Mouse (Mus musculus): Measurements from ENCODE around the gene Gnl1.
"Not testable (repeated sequence)": the region's sequence is repeated elsewhere in the genome, so short reads cannot be mapped to it uniquely, and the experiment has no call there.

Gene Gnl1

GRCm38 (mm10) chr17:35994175-35994878 lies 14.7 kb downstream of the Gnl1 start:
- DNase-seq (ENCODE audit: low read depth, low spot score), result peak; percentile 93

- peak; percentile 46 for DNase-seq (ENCODE audit: low read depth, low spot score)
Measured at GRCm38 (mm10) chr17:35994879-35995240, 15.2 kb downstream of the Gnl1 start.

GRCm38 (mm10) chr17:35996949-35997348 lies 17.3 kb downstream of the Gnl1 start:
- DNase-seq (ENCODE audit: low read depth, low spot score), result peak; percentile 100

GRCm38 (mm10) chr17:35997713-35998510 lies 18.3 kb downstream of the Gnl1 start:
- peak; percentile 66 for DNase-seq (ENCODE audit: low read depth, low spot score)

GRCm38 (mm10) chr17:35998545-35999305 lies 19.1 kb downstream of the Gnl1 start:
- no peak for DNase-seq (ENCODE audit: low read depth, low spot score)

- DNase-seq (ENCODE audit: low read depth, low spot score), result no peak
Measured at GRCm38 (mm10) chr17:35999356-35999755, 19.7 kb downstream of the Gnl1 start.

GRCm38 (mm10) chr17:36000349-36000748 lies 20.7 kb downstream of the Gnl1 start:
- DNase-seq (ENCODE audit: low read depth, low spot score), result no peak

GRCm38 (mm10) chr17:36001121-36001897 lies 21.7 kb downstream of the Gnl1 start:
- peak; percentile 91 for DNase-seq (ENCODE audit: low read depth, low spot score)

GRCm38 (mm10) chr17:36001966-36002365 lies 22.3 kb downstream of the Gnl1 start:
- DNase-seq (ENCODE audit: low read depth, low spot score), result peak; percentile 93

GRCm38 (mm10) chr17:36003331-36003730 lies 23.7 kb downstream of the Gnl1 start:
- DNase-seq (ENCODE audit: low read depth, low spot score), result no peak

GRCm38 (mm10) chr17:36004409-36004808 lies 24.8 kb downstream of the Gnl1 start:
- not testable (repeated sequence) for DNase-seq (ENCODE audit: low read depth, low spot score)

GRCm38 (mm10) chr17:36014977-36015376 lies 35.3 kb downstream of the Gnl1 start:
- no peak for DNase-seq (ENCODE audit: low read depth, low spot score)

- DNase-seq (ENCODE audit: low read depth, low spot score), result peak; percentile 1
Measured at GRCm38 (mm10) chr17:36017046-36017445, 37.4 kb downstream of the Gnl1 start.

GRCm38 (mm10) chr17:36018979-36019378 lies 39.3 kb downstream of the Gnl1 start:
- peak; percentile 0 for DNase-seq (ENCODE audit: low read depth, low spot score)

- no peak for DNase-seq (ENCODE audit: low read depth, low spot score)
Measured at GRCm38 (mm10) chr17:36019519-36019918, 39.9 kb downstream of the Gnl1 start.

- DNase-seq (ENCODE audit: low read depth, low spot score), result peak; percentile 56
Measured at GRCm38 (mm10) chr17:36020191-36021073, 40.8 kb downstream of the Gnl1 start, which contains the start of gene H2-T24. Gene H2-T24, minus strand, starts transcription at chr17:36020560.

- peak; percentile 1 for DNase-seq (ENCODE audit: low read depth, low spot score)
Measured at GRCm38 (mm10) chr17:36021309-36021708, 41.7 kb downstream of the Gnl1 start.

GRCm38 (mm10) chr17:36022098-36022497 lies 42.4 kb downstream of the Gnl1 start:
- no peak for DNase-seq (ENCODE audit: low read depth, low spot score)

GRCm38 (mm10) chr17:36022922-36023321 lies 43.3 kb downstream of the Gnl1 start:
- peak; percentile 1 for DNase-seq (ENCODE audit: low read depth, low spot score)

Data from 3T3-L1 (cell line).